Mouse (Mus musculus) neural tube, embryonic 13.5 days (tissue): ENCODE data around the gene Prg2. TPM values are rescaled to one million over a fixed set of nuclear protein-coding genes. Genes with fewer than 3 reads are reported as not detected.

Source experiments
- ATAC-seq: fragments of 200-750 bp; cut with Nextera tagmentation; 2 replicates; pipeline ENCODE4 v1.8.0; 2017; ENCODE audit warnings: low read depth, mild to moderate bottlenecking, moderate TSS enrichment, moderate library complexity
- H3K27ac ChIP-seq: fragments of 300-500 bp; sonication (generic); replicated peaks from 2 replicates; pipeline ENCODE4 v1.5.1; 2015; ENCODE audit warnings: moderate library complexity, mild to moderate bottlenecking, inconsistent platforms
- H3K27me3 ChIP-seq: fragments of 300-500 bp; sonication (generic); 2 replicates; pipeline ENCODE4 v1.6.1; 2015; ENCODE audit warnings: mild to moderate bottlenecking, inconsistent platforms
- H3K36me3 ChIP-seq: fragments of 300-500 bp; sonication (generic); 2 replicates; pipeline ENCODE4 v1.6.1; 2015; ENCODE audit warnings: mild to moderate bottlenecking, inconsistent platforms
- H3K4me1 ChIP-seq: fragments of 300-500 bp; sonication (generic); replicated peaks from 2 replicates; pipeline ENCODE4 v1.6.1; 2015; ENCODE audit warnings: inconsistent platforms
- H3K4me2 ChIP-seq: fragments of 300-500 bp; sonication (generic); 2 replicates; pipeline ENCODE4 v1.6.1; 2015; ENCODE audit warnings: inconsistent platforms, mild to moderate bottlenecking, moderate library complexity
- H3K4me3 ChIP-seq: fragments of 300-500 bp; sonication (generic); 2 replicates; pipeline ENCODE4 v1.5.1; 2015; ENCODE audit warnings: mild to moderate bottlenecking, inconsistent platforms
- H3K9ac ChIP-seq: fragments of 300-500 bp; sonication (generic); 2 replicates; pipeline ENCODE4 v1.6.1; 2015; ENCODE audit warnings: moderate library complexity, mild to moderate bottlenecking, inconsistent platforms
- H3K9me3 ChIP-seq: fragments of 300-500 bp; sonication (generic); 2 replicates; pipeline ENCODE4 v1.6.1; 2016; ENCODE audit warnings: inconsistent platforms
- WGBS: fragments of 180-500 bp; shearing (Covaris S2); methylation state at CpG from one replicate; pipeline ENCODE4 v1.1.7; 2015; 5-methylcytosine and 5-hydroxymethylcytosine counted together
- polyA plus RNA-seq: library from polyadenylated mRNA; unstranded; fragments of >200 nt; fragmentation: Nextera tagmentation; extraction: Ambion mirVana; gene quantifications from 2 replicates; pipeline ENCODE4 v1.2.1, GENCODE M21; 2015

Prg2 gene
- polyA plus RNA-seq, 1 experiment from 2014 or later = 0.71 TPM

DNA sequence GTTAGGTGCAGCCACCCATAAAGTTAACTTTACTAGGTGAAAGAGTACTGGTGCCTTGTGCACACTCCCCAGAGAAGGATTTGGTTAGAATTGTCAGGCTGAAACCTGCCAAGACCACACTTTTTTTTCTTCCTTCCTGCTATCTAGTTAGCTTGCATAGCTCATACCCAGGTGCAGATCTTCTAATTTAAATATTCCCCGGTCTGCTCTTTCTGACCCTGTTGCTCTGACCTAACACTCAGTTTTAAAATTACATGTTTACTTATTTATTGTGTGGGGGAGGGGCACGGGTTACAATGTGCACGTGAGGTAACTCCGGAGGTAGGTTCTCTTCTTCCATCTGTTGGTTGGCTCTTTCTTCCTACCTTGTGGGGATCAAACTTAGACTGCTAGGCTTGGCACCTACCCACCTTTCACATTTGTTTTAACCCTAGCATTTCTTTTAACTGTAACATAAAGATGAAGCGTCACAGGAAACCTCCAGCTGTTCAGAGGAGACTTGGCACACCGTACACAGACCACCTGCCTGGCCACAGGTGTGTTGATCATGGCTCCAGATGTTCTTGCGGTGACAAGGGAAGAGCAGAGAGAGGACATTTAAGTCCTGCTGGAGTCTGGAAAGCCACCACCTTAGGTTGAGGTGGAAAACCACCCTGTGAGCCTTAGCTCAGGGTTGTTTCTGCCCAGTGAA lies 16.0 kb upstream of the Prg2 start:
- WGBS = 93% methylated on average over 7 of the region's 7 CpGs
- Histone ChIP-seq H3K9ac (no peak overlapping the region), H3K27me3 (no peaks in the 10 kb centered on the region), H3K9me3 (no peaks in the 10 kb centered on the region), H3K4me2 (no peak overlapping the region), H3K36me3 (no peaks in the 10 kb centered on the region), H3K27ac (no peak overlapping the region), H3K4me3 (no peak overlapping the region), H3K4me1 (0 out of 2 replicates have a peak, but pooled peaks cover 7% of the 10 kb centered on the region)
- ATAC-seq = no peak

DNA sequence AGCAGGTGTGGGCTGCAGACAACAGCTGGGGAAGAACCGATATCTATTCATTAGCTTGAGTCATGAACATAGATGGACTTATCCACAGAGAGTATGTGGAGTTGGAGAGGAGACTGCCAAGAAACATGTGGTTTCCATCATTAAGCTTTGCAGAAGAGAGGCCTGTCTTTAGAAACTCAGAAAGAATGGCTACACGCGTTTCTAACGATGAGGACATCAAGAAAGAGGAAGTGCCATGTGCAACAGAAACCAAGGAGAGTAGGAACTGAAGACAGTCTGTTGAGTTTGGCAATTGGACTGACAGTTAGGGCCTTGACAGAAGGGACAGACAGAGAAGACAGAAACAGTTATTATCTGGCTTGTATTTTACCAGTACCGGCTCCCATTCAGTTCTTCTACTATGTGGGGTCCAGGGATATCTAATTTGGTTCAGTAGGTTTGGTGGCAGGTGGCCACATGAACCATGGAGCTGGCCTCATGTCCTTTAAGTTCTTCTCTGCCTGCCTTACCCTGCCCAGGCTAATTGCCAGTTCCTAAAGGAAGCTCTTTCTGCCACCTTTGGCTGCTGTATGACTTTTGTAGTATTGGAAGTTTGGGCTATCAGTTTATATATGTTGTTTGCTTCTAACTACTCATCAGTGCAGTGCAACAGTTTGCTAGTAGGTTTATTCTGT lies 12.8 kb upstream of the Prg2 start:
- Histone ChIP-seq H3K36me3 (no peaks in the 10 kb centered on the region), H3K9ac (no peak overlapping the region), H3K27ac (no peak overlapping the region), H3K4me1 (0 out of 2 replicates have a peak, but pooled peaks cover 7% of the 10 kb centered on the region), H3K9me3 (no peaks in the 10 kb centered on the region), H3K27me3 (no peaks in the 10 kb centered on the region), H3K4me2 (no peak overlapping the region), H3K4me3 (no peak overlapping the region)
- no peak for ATAC-seq
- 93% methylated on average over 5 of the region's 5 CpGs for WGBS

DNA sequence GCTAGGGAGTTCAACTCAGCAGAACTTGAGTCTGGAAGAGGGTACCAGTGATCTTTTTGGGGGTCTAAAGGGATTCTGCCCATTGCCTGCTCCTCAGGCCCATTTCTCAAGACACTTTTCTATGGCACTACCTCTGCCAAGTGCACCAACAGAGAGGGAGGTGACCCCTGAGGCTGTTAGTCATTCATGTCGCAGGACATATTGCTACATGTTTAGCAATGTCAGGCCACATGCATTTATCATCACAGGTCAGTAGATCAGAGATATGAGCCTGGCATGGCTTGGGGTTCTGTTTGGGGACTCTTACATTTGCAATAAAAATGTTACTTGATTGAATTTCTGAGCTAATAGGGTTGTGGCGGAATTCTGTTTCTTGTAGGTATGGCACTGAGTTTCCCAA lies 4.7 kb upstream of the Prg2 start:
- Histone ChIP-seq H3K4me3 (no peak overlapping the region), H3K27ac (no peak overlapping the region), H3K4me1 (no peaks in the 10 kb centered on the region), H3K9ac (no peak overlapping the region), H3K27me3 (no peaks in the 10 kb centered on the region), H3K36me3 (no peaks in the 10 kb centered on the region), H3K4me2 (no peak overlapping the region), H3K9me3 (no peaks in the 10 kb centered on the region)
- 93% methylated on average over 2 of the region's 2 CpGs for WGBS
- no peak for ATAC-seq

DNA sequence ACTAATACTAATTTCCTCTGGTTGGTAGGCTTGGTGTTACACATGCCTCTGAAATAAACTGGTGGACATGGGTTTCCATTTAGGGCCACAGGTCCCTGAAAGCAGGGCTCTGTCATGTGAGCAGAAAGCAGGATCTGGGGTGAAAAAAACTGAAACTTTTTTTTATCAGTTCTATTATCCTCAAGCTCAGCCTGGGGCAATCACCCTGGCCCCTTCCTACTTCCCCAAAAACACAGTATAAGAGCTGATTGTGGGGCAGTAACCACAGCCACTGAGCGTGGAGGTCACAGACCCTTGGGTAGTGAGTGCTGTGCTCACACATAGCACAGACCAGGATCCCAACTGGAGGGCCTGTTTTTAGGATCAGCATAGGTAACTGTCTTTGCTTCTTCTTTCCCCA lies 7.7 kb downstream of the Prg2 start, which contains the start of gene Prg3:
TSS of gene Prg3 (plus strand) at position 286 of the 400 bp plus-strand sequence.
- H3K36me3 ChIP-seq = no peaks in the 10 kb centered on the region
- no peaks in the 10 kb centered on the region for H3K4me1 ChIP-seq
- no peak within 1 kb of the TSS for H3K4me2 ChIP-seq
- no peak within 1 kb of the TSS for H3K9ac ChIP-seq
- no peaks in the 10 kb centered on the region for H3K9me3 ChIP-seq
- no peak for ATAC-seq
- H3K27me3 ChIP-seq = no peaks in the 10 kb centered on the region
- 83% methylated on average over 1 of the region's 1 CpGs for WGBS
- H3K27ac ChIP-seq = no peak within 1 kb of the TSS
- no peak within 1 kb of the TSS for H3K4me3 ChIP-seq

DNA sequence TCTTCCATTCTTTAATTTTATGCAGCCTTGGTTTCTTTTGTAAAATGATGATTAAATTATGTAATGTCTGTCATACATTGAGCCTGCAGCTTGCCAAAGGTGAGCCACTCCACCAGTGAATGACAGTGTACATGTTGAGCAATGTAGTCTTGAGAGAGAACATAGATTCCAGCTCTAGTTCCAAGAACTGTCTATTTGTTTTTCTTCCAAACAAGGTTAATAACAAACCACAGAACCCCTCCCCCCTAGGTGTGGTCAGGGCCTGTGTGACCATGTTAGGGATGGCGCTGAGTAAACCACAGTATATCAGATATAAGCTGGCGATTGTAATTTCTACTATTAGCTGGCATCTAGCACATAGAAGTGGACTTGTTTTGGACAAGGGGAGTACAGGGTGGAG lies 16.1 kb downstream of the Prg2 start:
- Histone ChIP-seq H3K4me2 (no peak overlapping the region), H3K27ac (no peak overlapping the region), H3K27me3 (no peaks in the 10 kb centered on the region), H3K4me1 (no peaks in the 10 kb centered on the region), H3K9me3 (no peaks in the 10 kb centered on the region), H3K4me3 (no peak overlapping the region), H3K36me3 (no peaks in the 10 kb centered on the region), H3K9ac (no peak overlapping the region)
- ATAC-seq = no peak
- 94% methylated on average over 2 of the region's 2 CpGs for WGBS

DNA sequence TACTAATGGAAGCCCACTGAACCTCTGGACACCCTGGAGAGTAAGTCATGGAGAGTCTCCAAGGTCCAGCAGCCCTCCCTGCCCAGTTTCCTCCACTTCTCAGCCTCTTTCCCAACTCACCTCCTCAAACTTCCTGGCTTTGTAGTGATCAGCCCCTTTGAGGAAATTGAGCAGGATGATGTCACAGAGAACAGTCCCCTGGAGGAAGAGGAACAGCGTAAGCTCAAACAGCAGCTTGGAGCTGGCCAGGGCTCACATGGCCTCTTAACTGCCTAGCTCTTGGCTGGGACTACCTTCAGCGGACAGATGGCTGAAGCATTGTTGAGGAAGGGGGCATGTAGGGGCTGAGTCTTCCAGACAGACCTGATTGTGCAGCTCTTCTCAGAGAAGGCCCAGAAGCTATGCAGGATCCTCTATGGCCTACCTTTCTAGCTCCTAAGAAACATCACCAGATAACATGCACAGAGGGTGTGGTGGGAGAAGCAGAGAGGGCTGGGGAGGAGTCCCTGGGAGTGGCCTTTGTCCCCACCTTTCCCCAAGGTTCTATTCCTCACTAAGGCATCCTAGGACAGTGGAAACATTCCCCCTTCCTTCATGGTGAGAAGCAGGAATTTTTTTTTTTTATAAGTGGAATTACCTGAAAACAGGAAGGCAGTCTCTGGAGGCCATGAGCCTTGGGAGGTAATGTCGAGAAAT lies 19.4 kb downstream of the Prg2 start:
- no peak for ATAC-seq
- WGBS = 83% methylated on average over 3 of the region's 3 CpGs
- H3K36me3 ChIP-seq = no peaks in the 10 kb centered on the region
- H3K4me3 ChIP-seq = no peak overlapping the region
- no peaks in the 10 kb centered on the region for H3K9me3 ChIP-seq
- H3K27ac ChIP-seq = no peak overlapping the region
- H3K27me3 ChIP-seq = no peaks in the 10 kb centered on the region
- H3K9ac ChIP-seq = no peak overlapping the region
- H3K4me1 ChIP-seq = no peaks in the 10 kb centered on the region
- H3K4me2 ChIP-seq = no peak overlapping the region

DNA sequence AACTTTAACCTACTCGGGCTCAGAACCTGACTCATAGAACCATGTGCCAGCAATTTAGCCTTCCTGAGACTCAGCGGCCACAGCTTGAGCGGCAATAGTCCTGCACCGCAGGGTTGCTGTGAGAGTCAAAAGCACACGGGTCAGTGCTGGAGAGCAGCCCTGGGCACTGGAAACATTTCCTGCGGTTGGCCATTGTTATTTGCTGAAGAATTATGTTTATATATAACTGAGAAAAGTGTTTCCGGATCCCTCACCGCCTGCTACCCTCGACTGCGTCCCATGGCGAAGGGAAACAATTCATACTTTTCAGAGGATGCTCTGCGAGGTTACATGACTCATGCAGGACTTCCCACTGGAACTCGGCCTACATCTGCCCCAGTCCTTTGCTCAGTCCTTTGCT lies 21.2 kb downstream of the Prg2 start:
- no peaks in the 10 kb centered on the region for H3K27me3 ChIP-seq
- WGBS = 69% methylated on average over 13 of the region's 13 CpGs
- H3K27ac ChIP-seq = no peak overlapping the region
- no peaks in the 10 kb centered on the region for H3K9me3 ChIP-seq
- ATAC-seq = no peak
- no peaks in the 10 kb centered on the region for H3K36me3 ChIP-seq
- no peaks in the 10 kb centered on the region for H3K4me1 ChIP-seq
- no peak overlapping the region for H3K4me2 ChIP-seq
- no peak overlapping the region for H3K9ac ChIP-seq
- no peak overlapping the region for H3K4me3 ChIP-seq

DNA sequence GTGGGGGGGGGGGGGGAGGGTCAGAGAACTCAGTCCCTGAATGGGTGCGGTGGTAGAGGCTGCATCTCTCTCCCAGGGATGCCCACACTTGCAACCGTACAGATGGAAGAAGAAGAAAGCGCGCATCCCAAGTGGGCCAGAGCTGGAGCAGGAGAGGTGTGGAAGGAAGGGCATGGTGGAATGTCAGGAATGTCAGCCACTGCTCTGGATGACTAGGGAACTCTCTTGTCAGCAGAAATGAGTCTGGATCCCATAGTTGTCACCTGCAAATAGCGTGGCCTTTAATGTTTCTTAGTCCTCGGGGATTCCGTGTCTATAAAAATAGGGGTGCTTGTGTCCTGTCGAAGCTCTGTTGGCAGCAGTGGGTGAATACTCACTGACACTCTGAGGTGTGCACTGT lies 22.3 kb downstream of the Prg2 start:
- no peak for ATAC-seq

DNA sequence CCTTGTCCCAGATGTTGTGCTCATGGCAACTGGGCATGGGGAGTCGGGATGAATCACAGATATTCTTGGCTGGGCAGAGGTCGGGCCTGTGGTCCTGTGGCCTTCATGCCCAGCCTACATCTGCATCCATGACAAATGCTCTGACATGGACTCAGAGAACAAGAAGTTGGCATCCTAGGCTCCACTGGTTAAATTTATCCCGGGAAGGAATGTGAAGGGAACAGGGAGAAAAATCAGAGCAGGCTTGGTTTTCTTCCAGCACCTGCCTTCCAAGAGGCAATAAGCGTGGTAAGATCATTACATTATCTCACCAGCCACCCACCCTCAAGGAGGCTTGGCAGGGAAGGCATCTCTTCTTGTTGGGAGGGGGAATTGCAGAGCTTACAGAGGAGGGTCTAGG lies 24.1 kb downstream of the Prg2 start:
- no peaks in the 10 kb centered on the region for H3K4me1 ChIP-seq
- H3K4me2 ChIP-seq = no peak overlapping the region
- no peaks in the 10 kb centered on the region for H3K9me3 ChIP-seq
- no peak overlapping the region for H3K27ac ChIP-seq
- no peak overlapping the region for H3K4me3 ChIP-seq
- WGBS = 88% methylated on average over 4 of the region's 4 CpGs
- no peaks in the 10 kb centered on the region for H3K36me3 ChIP-seq
- H3K9ac ChIP-seq = no peak overlapping the region
- H3K27me3 ChIP-seq = no peaks in the 10 kb centered on the region
- ATAC-seq = no peak

More for the DNA sequence above, 22.3 kb downstream of the Prg2 start:
- Histone ChIP-seq H3K27ac (no peak overlapping the region), H3K4me3 (no peak overlapping the region), H3K27me3 (no peaks in the 10 kb centered on the region), H3K9me3 (no peaks in the 10 kb centered on the region), H3K4me1 (no peaks in the 10 kb centered on the region), H3K36me3 (no peaks in the 10 kb centered on the region), H3K9ac (no peak overlapping the region), H3K4me2 (no peak overlapping the region)
- 79% methylated on average over 8 of the region's 8 CpGs for WGBS

DNA sequence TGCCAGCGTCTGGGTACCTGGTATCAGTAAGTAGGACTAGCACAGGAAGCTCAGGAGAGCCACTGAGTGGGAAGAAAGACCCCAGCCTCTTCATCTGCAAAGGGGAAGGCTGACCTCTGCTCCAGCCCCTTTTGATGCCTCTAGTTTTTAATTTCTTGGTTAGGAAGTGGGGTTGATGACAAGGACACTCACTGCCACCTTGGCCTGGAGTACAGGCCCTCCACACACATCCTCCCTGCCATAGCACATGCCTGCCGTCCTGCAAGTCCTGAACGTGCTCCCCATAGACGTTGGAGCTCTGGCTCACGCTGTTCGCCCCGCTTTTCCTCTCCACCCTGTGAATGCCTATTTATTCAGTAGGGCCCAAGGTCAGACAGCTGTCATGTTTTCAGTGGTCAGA lies 26.3 kb downstream of the Prg2 start:
- no peak for ATAC-seq
- Histone ChIP-seq H3K4me3 (no peak overlapping the region), H3K27me3 (no peaks in the 10 kb centered on the region), H3K27ac (no peak overlapping the region), H3K9me3 (no peaks in the 10 kb centered on the region), H3K4me2 (no peak overlapping the region), H3K4me1 (peaks cover 10% of the 10 kb centered on the region; the same call in 1 of the 2 replicates), H3K9ac (no peak overlapping the region), H3K36me3 (no peaks in the 10 kb centered on the region)
- 84% methylated on average over 7 of the region's 7 CpGs for WGBS

DNA sequence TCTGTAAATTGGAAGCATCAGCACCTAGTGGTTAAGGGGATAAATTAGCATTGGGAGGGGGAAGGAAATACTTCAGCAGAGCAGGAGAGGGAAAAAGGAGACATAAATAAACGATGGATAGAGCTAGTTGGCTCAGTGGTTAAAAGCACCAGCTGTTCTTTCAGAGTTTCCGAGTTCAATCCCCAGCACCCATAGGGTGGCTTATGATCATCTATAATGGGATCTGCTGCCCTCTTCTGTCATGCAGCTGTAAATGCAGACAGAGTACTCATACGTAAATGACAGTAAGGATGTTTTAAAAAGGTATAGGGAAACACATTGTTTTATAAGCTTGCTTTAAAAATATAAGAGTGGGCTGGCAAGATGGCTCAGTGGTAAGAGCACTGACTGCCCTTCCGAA lies 27.5 kb downstream of the Prg2 start:
- Histone ChIP-seq H3K36me3 (no peaks in the 10 kb centered on the region), H3K4me3 (no peak overlapping the region), H3K27ac (no peak overlapping the region), H3K4me1 (peaks cover 17% of the 10 kb centered on the region), H3K4me2 (no peak overlapping the region), H3K9ac (no peak overlapping the region), H3K27me3 (no peaks in the 10 kb centered on the region), H3K9me3 (no peaks in the 10 kb centered on the region)
- WGBS = 27% methylated on average over 4 of the region's 4 CpGs
- ATAC-seq = no peak

DNA sequence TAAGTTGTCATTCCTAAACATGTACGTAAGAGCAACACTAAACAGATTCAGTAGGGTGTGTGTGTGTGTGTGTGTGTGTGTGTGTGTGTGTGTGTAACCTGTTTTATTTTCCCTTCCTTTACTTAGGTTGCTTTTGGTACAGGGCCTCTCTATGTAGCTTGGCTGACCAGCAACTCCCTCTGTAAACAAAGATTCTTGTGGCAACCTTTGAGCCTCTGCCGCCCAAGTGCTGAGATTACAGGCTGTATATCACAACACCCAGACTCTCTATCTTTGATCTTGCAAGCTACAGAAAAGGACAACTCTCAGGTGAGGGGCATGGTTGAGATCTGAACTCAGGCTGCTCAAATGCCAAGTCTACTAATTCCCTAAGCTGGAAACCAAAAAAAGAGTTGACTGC lies 29.0 kb downstream of the Prg2 start:
- H3K27ac ChIP-seq = no peak overlapping the region
- no peaks in the 10 kb centered on the region for H3K36me3 ChIP-seq
- peaks cover 17% of the 10 kb centered on the region for H3K4me1 ChIP-seq
- WGBS = 79% methylated on average over 2 of the region's 2 CpGs
- ATAC-seq = no peak
- no peaks in the 10 kb centered on the region for H3K27me3 ChIP-seq
- H3K4me3 ChIP-seq = no peak overlapping the region
- no peak overlapping the region for H3K4me2 ChIP-seq
- H3K9me3 ChIP-seq = no peaks in the 10 kb centered on the region
- H3K9ac ChIP-seq = no peak overlapping the region
